Mouse (Mus musculus): ENCODE measurements around the gene Frzb.

DNA sequence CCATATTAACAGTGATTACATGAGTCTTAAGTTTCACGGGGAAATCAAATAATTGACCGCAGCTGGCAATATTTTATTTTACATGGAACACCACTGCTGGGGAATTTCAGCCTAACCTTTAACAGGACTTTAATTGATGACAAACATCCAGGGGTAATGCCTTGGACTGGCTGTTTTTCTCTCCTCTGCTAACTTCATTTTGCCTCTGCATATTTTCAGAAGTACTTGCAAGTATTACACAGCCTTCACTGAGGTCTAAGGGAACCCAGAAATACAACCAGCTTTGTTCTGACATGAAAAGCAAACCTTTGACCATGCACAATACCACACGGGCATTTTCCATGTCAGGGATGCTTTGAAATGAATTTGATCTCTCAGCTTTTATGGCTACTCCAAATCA is 50.6 kb downstream of the Frzb start:
- TF ChIP-seq CTCF (IDR thresholded peaks at IDR 0.05; ENCODE audit: extremely low read depth, insufficient read depth, insufficient read length, insufficient replicate concordance) (no peak), POLR2A (IDR thresholded peaks at IDR 0.05; ENCODE audit: low read depth, low read length) (no peak)

All from spleen, adult 2 months (tissue).